Mouse (Mus musculus) stomach, embryonic 15.5 days (tissue): ENCODE measurements at regions not wholly inside any gene's neighbourhood (a gene's known extent, or its start where the extent isn't known, plus 50 kb on each side); places are given as distances from the start of the nearest gene placed in this dataset.

Experiments
- ATAC-seq: fragments of 200-750 bp; cut with Nextera tagmentation; 2 replicates; pipeline ENCODE4 v1.8.0; 2017; ENCODE audit warnings: low read depth, moderate number of reproducible peaks, moderate TSS enrichment; ENCODE audit not compliant: insufficient read depth, low FRiP score
- H3K27ac ChIP-seq: fragments of 300-500 bp; sonication (generic); 2 replicates; pipeline ENCODE4 v1.5.1; 2015; ENCODE audit warnings: mild to moderate bottlenecking, inconsistent platforms
- H3K27me3 ChIP-seq: fragments of 300-500 bp; sonication (generic); replicated peaks from 2 replicates; pipeline ENCODE4 v1.6.1; 2015; ENCODE audit warnings: inconsistent platforms
- H3K36me3 ChIP-seq: fragments of 300-500 bp; sonication (generic); 2 replicates; pipeline ENCODE4 v1.6.1; 2015; ENCODE audit warnings: inconsistent platforms
- H3K4me1 ChIP-seq: fragments of 300-500 bp; sonication (generic); 2 replicates; pipeline ENCODE4 v1.6.1; 2015; ENCODE audit warnings: inconsistent platforms
- H3K4me2 ChIP-seq: fragments of 300-500 bp; sonication (generic); 2 replicates; pipeline ENCODE4 v1.6.1; 2015; ENCODE audit warnings: mild to moderate bottlenecking, inconsistent platforms
- H3K4me3 ChIP-seq: fragments of 300-500 bp; sonication (generic); replicated peaks from 2 replicates; pipeline ENCODE4 v1.5.1; 2015; ENCODE audit warnings: inconsistent platforms
- H3K9ac ChIP-seq: fragments of 300-500 bp; sonication (generic); 2 replicates; pipeline ENCODE4 v1.6.1; 2015; ENCODE audit warnings: inconsistent platforms
- H3K9me3 ChIP-seq: fragments of 300-500 bp; sonication (generic); 2 replicates; pipeline ENCODE4 v1.6.1; 2016; ENCODE audit warnings: inconsistent platforms
- WGBS: fragments of 180-500 bp; shearing (Covaris S2); methylation state at CpG from one replicate; pipeline ENCODE4 v1.1.7; 2015; 5-methylcytosine and 5-hydroxymethylcytosine counted together

- H3K4me1 ChIP-seq = no peaks in the 10 kb centered on the region
- 65% methylated on average over 1 of the region's 1 CpGs for WGBS
- no peak overlapping the region for H3K4me3 ChIP-seq
- no peaks in the 10 kb centered on the region for H3K9me3 ChIP-seq
- no peak for ATAC-seq
- no peak overlapping the region for H3K4me2 ChIP-seq
- H3K27ac ChIP-seq = no peak overlapping the region
- H3K9ac ChIP-seq = no peak overlapping the region
- H3K27me3 ChIP-seq = no peaks in the 10 kb centered on the region
- no peaks in the 10 kb centered on the region for H3K36me3 ChIP-seq
Observed at GRCm38 (mm10) chr6:135569086-135569485, 206.7 kb downstream of the Emp1 start.

GRCm38 (mm10) chr6:135575294-135575693 lies 212.9 kb downstream of the Emp1 start:
- no peak for ATAC-seq
- Histone ChIP-seq H3K4me3 (no peak overlapping the region), H3K27ac (no peak overlapping the region), H3K9ac (no peak overlapping the region), H3K4me1 (no peaks in the 10 kb centered on the region), H3K36me3 (no peaks in the 10 kb centered on the region), H3K9me3 (no peaks in the 10 kb centered on the region), H3K4me2 (no peak overlapping the region), H3K27me3 (no peaks in the 10 kb centered on the region)
- 68% methylated on average over 2 of the region's 2 CpGs for WGBS

GRCm38 (mm10) chr6:135578728-135579127 lies 216.4 kb downstream of the Emp1 start:
- no peaks in the 10 kb centered on the region for H3K9me3 ChIP-seq
- no peak overlapping the region for H3K27ac ChIP-seq
- no peak overlapping the region for H3K4me2 ChIP-seq
- H3K27me3 ChIP-seq = no peaks in the 10 kb centered on the region
- ATAC-seq = no peak
- WGBS = 91% methylated on average over 8 of the region's 8 CpGs
- no peaks in the 10 kb centered on the region for H3K4me1 ChIP-seq
- H3K4me3 ChIP-seq = no peak overlapping the region
- no peak overlapping the region for H3K9ac ChIP-seq
- H3K36me3 ChIP-seq = no peaks in the 10 kb centered on the region

- WGBS = 54% methylated on average over 2 of the region's 2 CpGs
- H3K36me3 ChIP-seq = no peaks in the 10 kb centered on the region
- H3K27me3 ChIP-seq = no peaks in the 10 kb centered on the region
- H3K27ac ChIP-seq = no peak overlapping the region
- H3K4me2 ChIP-seq = no peak overlapping the region
- H3K4me1 ChIP-seq = no peaks in the 10 kb centered on the region
- no peak for ATAC-seq
- no peak overlapping the region for H3K4me3 ChIP-seq
- H3K9ac ChIP-seq = no peak overlapping the region
- no peaks in the 10 kb centered on the region for H3K9me3 ChIP-seq
Observed at GRCm38 (mm10) chr6:135582567-135582966, 220.2 kb downstream of the Emp1 start.

- no peaks in the 10 kb centered on the region for H3K36me3 ChIP-seq
- no peak overlapping the region for H3K4me3 ChIP-seq
- no peak overlapping the region for H3K9ac ChIP-seq
- no peaks in the 10 kb centered on the region for H3K27me3 ChIP-seq
- H3K4me1 ChIP-seq = no peaks in the 10 kb centered on the region
- H3K4me2 ChIP-seq = no peak overlapping the region
- no peak for ATAC-seq
- H3K9me3 ChIP-seq = no peaks in the 10 kb centered on the region
- no peak overlapping the region for H3K27ac ChIP-seq
- 93% methylated on average over 2 of the region's 2 CpGs for WGBS
Observed at GRCm38 (mm10) chr6:135584782-135585181, 222.4 kb downstream of the Emp1 start.

- Histone ChIP-seq H3K27ac (no peak overlapping the region), H3K9ac (no peak overlapping the region), H3K4me1 (no peaks in the 10 kb centered on the region), H3K27me3 (no peaks in the 10 kb centered on the region), H3K9me3 (no peaks in the 10 kb centered on the region), H3K36me3 (no peaks in the 10 kb centered on the region), H3K4me2 (no peak overlapping the region), H3K4me3 (no peak overlapping the region)
- no peak for ATAC-seq
Observed at GRCm38 (mm10) chr6:135590084-135590483, 227.7 kb downstream of the Emp1 start.

- no peak overlapping the region for H3K27ac ChIP-seq
- no peak overlapping the region for H3K4me2 ChIP-seq
- no peaks in the 10 kb centered on the region for H3K36me3 ChIP-seq
- no peak for ATAC-seq
- H3K4me1 ChIP-seq = no peaks in the 10 kb centered on the region
- H3K9ac ChIP-seq = no peak overlapping the region
- H3K9me3 ChIP-seq = no peaks in the 10 kb centered on the region
- no peak overlapping the region for H3K4me3 ChIP-seq
- no peaks in the 10 kb centered on the region for H3K27me3 ChIP-seq
- WGBS = 85% methylated on average over 9 of the region's 9 CpGs
Observed at GRCm38 (mm10) chr6:135591085-135591484, 228.7 kb downstream of the Emp1 start.

- Histone ChIP-seq H3K36me3 (no peaks in the 10 kb centered on the region), H3K4me2 (no peak overlapping the region), H3K9ac (no peak overlapping the region), H3K4me1 (no peaks in the 10 kb centered on the region), H3K4me3 (no peak overlapping the region), H3K27ac (no peak overlapping the region), H3K27me3 (no peaks in the 10 kb centered on the region), H3K9me3 (no peaks in the 10 kb centered on the region)
- WGBS = 86% methylated on average over 4 of the region's 4 CpGs
- no peak for ATAC-seq
Observed at GRCm38 (mm10) chr6:135596358-135596757, 234.0 kb downstream of the Emp1 start.

GRCm38 (mm10) chr6:135610504-135611096 lies 248.3 kb downstream of the Emp1 start:
- H3K4me1 ChIP-seq = no peaks in the 10 kb centered on the region
- ATAC-seq = no peak
- no peak overlapping the region for H3K4me3 ChIP-seq
- 54% methylated on average over 3 of the region's 3 CpGs for WGBS
- H3K36me3 ChIP-seq = no peaks in the 10 kb centered on the region
- H3K9me3 ChIP-seq = no peaks in the 10 kb centered on the region
- H3K27ac ChIP-seq = no peak overlapping the region
- no peaks in the 10 kb centered on the region for H3K27me3 ChIP-seq
- no peak overlapping the region for H3K9ac ChIP-seq
- no peak overlapping the region for H3K4me2 ChIP-seq

GRCm38 (mm10) chr6:135627928-135628327 lies 265.6 kb downstream of the Emp1 start:
- Histone ChIP-seq H3K4me2 (no peak overlapping the region), H3K36me3 (no peaks in the 10 kb centered on the region), H3K4me3 (no peak overlapping the region), H3K9ac (no peak overlapping the region), H3K27ac (no peak overlapping the region), H3K9me3 (no peaks in the 10 kb centered on the region), H3K27me3 (no peaks in the 10 kb centered on the region), H3K4me1 (no peaks in the 10 kb centered on the region)
- no peak for ATAC-seq
- WGBS = 49% methylated on average over 4 of the region's 4 CpGs

- H3K27ac ChIP-seq = no peak overlapping the region
- H3K4me1 ChIP-seq = no peaks in the 10 kb centered on the region
- H3K36me3 ChIP-seq = no peaks in the 10 kb centered on the region
- 79% methylated on average over 3 of the region's 3 CpGs for WGBS
- H3K27me3 ChIP-seq = no peaks in the 10 kb centered on the region
- ATAC-seq = no peak
- no peak overlapping the region for H3K9ac ChIP-seq
- H3K9me3 ChIP-seq = no peaks in the 10 kb centered on the region
- H3K4me3 ChIP-seq = no peak overlapping the region
- no peak overlapping the region for H3K4me2 ChIP-seq
Observed at GRCm38 (mm10) chr6:135629236-135629635, 266.9 kb downstream of the Emp1 start.

- 75% methylated on average over 5 of the region's 5 CpGs for WGBS
- Histone ChIP-seq H3K4me1 (no peaks in the 10 kb centered on the region), H3K36me3 (no peaks in the 10 kb centered on the region), H3K4me2 (no peak overlapping the region), H3K9ac (no peak overlapping the region), H3K27ac (no peak overlapping the region), H3K9me3 (no peaks in the 10 kb centered on the region), H3K27me3 (no peaks in the 10 kb centered on the region), H3K4me3 (no peak overlapping the region)
- no peak for ATAC-seq
Observed at GRCm38 (mm10) chr6:135632671-135633070, 270.3 kb downstream of the Emp1 start.

GRCm38 (mm10) chr6:135636648-135637047 lies 274.3 kb downstream of the Emp1 start:
- WGBS = 69% methylated on average over 8 of the region's 8 CpGs
- H3K4me1 ChIP-seq = no peaks in the 10 kb centered on the region
- H3K9ac ChIP-seq = no peak overlapping the region
- no peak overlapping the region for H3K4me2 ChIP-seq
- no peak overlapping the region for H3K4me3 ChIP-seq
- no peaks in the 10 kb centered on the region for H3K36me3 ChIP-seq
- no peaks in the 10 kb centered on the region for H3K27me3 ChIP-seq
- H3K27ac ChIP-seq = no peak overlapping the region
- ATAC-seq = no peak
- H3K9me3 ChIP-seq = no peaks in the 10 kb centered on the region
